Mouse (Mus musculus) c-Kit-positive CD71-positive TER-119-positive erythroid progenitor cells, embryonic 14.5 days (primary cell): ENCODE measurements at regions not wholly inside any gene's neighbourhood (a gene's known extent, or its start where the extent isn't known, plus 50 kb on each side); places are given as distances from the start of the nearest gene placed in this dataset.

Experiments used
- DNase-seq: peaks from one replicate; pipeline ENCODE4 v3.0.0-alpha.2; 2013; ENCODE audit warnings: low spot score

DNA sequence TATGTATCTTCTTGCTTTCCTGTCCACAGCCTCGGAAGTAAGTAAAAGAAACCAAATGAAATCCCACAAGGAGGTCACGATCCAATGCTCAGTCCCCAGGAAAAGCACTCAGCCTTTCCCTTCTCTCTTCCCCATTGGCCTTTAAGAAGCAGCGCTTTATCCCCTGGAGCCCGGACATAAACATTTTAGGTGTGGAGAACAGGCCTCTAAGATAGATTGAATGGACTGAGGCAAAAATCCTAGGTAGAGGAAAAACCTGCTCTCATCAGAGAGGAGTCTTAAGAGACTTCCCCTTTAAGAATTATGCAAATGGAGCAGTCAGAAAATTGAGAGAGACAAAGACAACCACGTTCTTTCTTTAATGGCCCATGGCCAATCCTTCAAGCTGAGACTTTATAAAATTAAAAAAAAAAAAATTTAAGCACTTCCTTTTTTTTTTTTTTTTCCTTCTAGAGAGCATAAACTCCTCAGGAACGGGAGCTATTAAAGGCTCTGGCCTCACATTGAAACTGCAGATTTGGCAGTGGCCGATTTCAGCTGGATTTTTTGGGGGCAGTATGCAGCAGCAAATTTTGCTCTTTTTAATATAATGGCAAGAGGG is 1020.5 kb downstream of the 9330182O14Rik start:
- no peak for DNase-seq

GRCm38 (mm10) chr15:41155169-41155638 is 1021.0 kb downstream of the 9330182O14Rik start:
- no peak for DNase-seq

GRCm38 (mm10) chr15:41157802-41158201 is 1023.6 kb downstream of the 9330182O14Rik start:
- no peak for DNase-seq

DNA sequence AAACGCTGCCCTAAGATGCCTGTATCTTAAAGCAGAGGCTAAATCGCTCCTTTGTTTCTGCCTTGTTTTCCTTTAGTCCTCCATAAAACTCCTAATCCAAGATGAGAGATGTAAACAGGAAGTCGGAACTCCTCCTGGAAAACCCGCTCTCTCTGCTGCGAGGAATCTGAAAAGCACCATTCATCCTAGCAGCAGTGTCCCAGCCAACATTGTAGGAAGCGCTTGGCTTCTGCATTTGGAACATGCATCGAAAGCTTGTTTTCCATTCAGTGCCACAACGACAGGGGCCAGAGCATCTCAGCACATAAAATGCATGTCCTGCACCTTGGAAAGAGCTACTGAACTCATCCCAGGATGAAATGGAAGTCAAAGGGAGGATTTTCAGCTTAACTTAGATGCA is 1028.1 kb downstream of the 9330182O14Rik start:
- DNase-seq = no peak

DNA sequence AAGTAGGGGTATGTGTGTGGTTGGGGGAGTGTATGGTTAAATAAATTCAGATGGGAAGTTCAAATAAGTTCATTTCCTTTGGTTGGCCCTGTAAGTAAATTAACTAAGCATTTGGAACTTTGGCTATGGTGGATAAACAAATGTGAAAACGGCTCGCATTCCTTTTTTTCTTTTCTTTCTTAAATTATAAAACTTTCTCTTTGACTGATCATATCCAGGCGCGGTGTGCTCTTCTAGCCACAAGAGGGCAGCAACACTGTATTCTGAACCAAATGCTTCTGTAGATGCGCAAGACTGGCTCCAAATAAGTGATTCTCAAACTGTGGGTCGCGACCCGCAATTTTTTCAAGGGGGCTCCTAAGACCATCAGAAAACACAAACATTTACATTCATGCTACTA is 1028.6 kb downstream of the 9330182O14Rik start:
- peak; percentile 26 for DNase-seq

DNA sequence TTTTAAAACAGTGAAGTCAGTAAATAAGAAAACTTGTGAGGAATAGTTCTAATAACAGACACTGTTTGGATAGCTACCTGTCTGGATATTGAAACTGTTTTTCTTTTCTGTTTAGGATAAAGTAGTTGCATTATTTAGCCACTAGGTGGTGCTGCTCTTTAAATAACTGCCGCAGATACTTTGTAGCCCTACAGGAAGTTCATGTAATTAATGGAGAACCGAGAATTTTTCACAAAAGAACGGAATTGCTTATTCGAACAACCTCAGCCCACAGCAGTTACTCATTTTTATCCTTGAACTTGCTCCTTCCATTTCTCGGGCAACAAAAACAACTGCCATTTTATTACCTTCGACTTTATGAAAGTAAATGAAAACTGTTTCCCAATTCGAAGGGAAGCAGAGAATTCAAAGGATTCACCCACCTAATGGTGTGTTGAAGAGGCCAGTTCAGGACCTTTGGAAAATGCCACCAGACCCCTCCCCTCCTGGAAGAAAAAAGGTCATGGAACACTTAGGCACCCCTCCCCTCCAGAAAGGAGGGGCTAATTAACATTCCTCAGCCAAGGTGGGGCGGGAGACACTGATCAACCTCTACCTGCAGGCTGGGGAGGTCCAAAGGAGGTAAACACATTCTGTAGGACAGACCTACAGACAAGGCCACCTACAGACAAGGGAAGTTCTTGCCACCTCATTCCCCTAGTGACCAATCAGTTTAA is 1029.6 kb downstream of the 9330182O14Rik start:
- DNase-seq = peak; percentile 52

GRCm38 (mm10) chr15:41165534-41165933 is 1031.4 kb downstream of the 9330182O14Rik start:
- DNase-seq = no peak

GRCm38 (mm10) chr15:41190792-41191191 is 1056.6 kb downstream of the 9330182O14Rik start:
- no peak for DNase-seq

GRCm38 (mm10) chr15:41193240-41193639 is 1059.1 kb downstream of the 9330182O14Rik start:
- DNase-seq = peak; percentile 10

- DNase-seq = no peak
Measured at GRCm38 (mm10) chr15:41223801-41224200, 1089.6 kb downstream of the 9330182O14Rik start.

DNA sequence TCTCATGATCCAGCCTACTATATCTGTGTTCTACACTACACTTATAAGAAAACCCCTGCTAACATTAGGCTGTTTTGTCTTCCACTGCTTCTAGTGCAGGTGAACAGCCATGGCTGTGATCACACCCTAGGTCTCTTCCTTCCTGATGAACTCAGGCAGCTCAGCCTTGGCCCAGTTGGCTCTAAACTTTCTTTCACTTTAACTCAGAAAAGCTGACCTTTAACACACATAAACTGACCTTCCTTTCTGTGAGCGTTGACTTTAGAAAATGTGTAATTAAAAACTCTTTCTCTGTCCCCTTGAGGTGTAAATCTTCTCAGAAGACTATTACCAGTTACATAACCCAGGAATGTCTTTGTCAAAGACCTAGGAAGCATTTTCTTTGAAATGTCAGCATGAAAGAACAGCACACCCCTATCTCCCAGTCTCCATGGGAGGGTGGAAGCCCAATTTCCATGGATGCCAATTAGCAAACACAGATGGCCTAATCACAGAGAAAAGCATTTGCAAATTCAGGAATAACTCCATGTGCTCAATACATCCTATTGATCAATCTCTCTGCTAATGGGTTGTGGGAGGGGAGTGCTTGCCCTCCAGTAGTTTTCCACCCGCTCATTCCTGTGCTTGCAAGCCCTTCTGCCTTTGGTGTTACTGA is 1098.4 kb downstream of the 9330182O14Rik start:
- DNase-seq = no peak
